Mouse (Mus musculus): ENCODE results near the gene Lias.

- TF ChIP-seq UBTF (IDR thresholded peaks at IDR 0.05; ENCODE audit: borderline replicate concordance, insufficient read depth, low read depth, low read length) (no peak), TCF12 (IDR thresholded peaks at IDR 0.05; ENCODE audit: low read depth, low read length) (no peak), HCFC1 (IDR thresholded peaks at IDR 0.05; ENCODE audit: low read depth, low read length) (no peak), POLR2AphosphoS5 (IDR thresholded peaks at IDR 0.05; ENCODE audit: borderline replicate concordance, low read depth, low read length) (no peak), CTCF (IDR thresholded peaks at IDR 0.05 in 2 of 3, conservative IDR thresholded peaks at IDR 0.05 in 1 of 3; ENCODE audit: control insufficient read depth in 1 of 3, insufficient read depth in 1 of 3, low read depth in 2 of 3, low read length in 3 of 3, poor library complexity in 1 of 3, severe bottlenecking in 1 of 3) (no peak), MYC (IDR thresholded peaks at IDR 0.05; ENCODE audit: low read depth, low read length) (no peak), NELFE (IDR thresholded peaks at IDR 0.05; ENCODE audit: low read depth, low read length) (no peak), EP300 (IDR thresholded peaks at IDR 0.05; ENCODE audit: low read depth in 1 of 2, low read length in 2 of 2) (no peak), POLR2A (IDR thresholded peaks at IDR 0.05; ENCODE audit: control insufficient read depth in 1 of 2, insufficient read depth in 1 of 2, low read depth in 1 of 2, low read length in 2 of 2, poor library complexity in 1 of 2) (no peak)
Measured at GRCm38 (mm10) chr5:65374746-65375145, 16.6 kb upstream of the Lias start.

All from MEL (cell line).